Mouse (Mus musculus) CH12.LX (cell line): Measurements from ENCODE around the gene Cd320.
"Not testable (repeated sequence)": the region's sequence is repeated elsewhere in the genome, so short reads cannot be mapped to it uniquely, and the experiment has no call there.

Source experiments
- CTCF ChIP-seq, 2 experiments: IDR thresholded peaks in 1 of 2; conservative IDR thresholded peaks in 1 of 2; 2 replicates each; pipeline ENCODE4 v1.5.1; 2011 to 2012; ENCODE audit warnings: low read depth in 2 of 2, low read length in 2 of 2, improper control_type of control experiment in 1 of 2, inconsistent platforms in 1 of 2, mild to moderate bottlenecking in 1 of 2, moderate library complexity in 1 of 2
- IRF4 ChIP-seq: IDR thresholded peaks from 2 replicates; pipeline ENCODE4 v1.6.1; 2014; ENCODE audit warnings: low read depth, mild to moderate bottlenecking, inconsistent platforms, low read length, improper control_type of control experiment
- NRF1 ChIP-seq: IDR thresholded peaks from 2 replicates; pipeline ENCODE4 v1.6.1; 2014; ENCODE audit warnings: low read depth, mild to moderate bottlenecking, inconsistent platforms, low read length, improper control_type of control experiment, moderate library complexity
- POLR2A ChIP-seq: IDR thresholded peaks from 2 replicates; pipeline ENCODE4 v1.6.1; 2011; ENCODE audit warnings: low read depth, mild to moderate bottlenecking, improper control_type of control experiment, low read length
- RAD21 ChIP-seq: IDR thresholded peaks from 2 replicates; pipeline ENCODE4 v1.6.1; 2011; ENCODE audit warnings: low read depth, mild to moderate bottlenecking, low read length, improper control_type of control experiment, moderate library complexity
- UBTF ChIP-seq: IDR thresholded peaks from 2 replicates; pipeline ENCODE4 v1.6.1; 2012; ENCODE audit warnings: low read depth, mild to moderate bottlenecking, inconsistent platforms, low read length, improper control_type of control experiment, moderate library complexity
- USF1 ChIP-seq: IDR thresholded peaks from 2 replicates; pipeline ENCODE4 v1.6.1; 2014; ENCODE audit warnings: low read depth, mild to moderate bottlenecking, inconsistent platforms, low read length, improper control_type of control experiment

DNA sequence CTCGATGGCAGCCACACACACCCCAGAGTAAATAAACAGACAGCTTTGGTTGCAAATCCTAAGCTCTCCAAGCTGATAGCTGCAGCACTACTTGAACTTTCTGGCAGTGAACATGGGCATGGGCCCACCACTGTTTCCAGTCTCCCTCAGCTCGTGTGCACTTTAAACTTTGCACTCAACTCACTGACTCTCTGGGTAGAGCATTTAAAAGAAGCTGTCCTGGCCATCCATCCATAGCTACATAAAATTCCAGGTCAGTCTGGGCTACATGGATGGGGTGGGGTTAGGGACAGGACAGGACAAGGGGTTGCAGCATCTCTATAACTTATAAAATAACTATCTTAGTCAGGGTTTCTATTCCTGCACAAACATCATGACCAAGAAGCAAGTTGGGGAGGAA, 44.9 kb downstream of the Cd320 start:
- TF ChIP-seq CTCF (conservative IDR thresholded peaks at IDR 0.05 in 1 of 2, IDR thresholded peaks at IDR 0.05 in 1 of 2; ENCODE audit: low read depth in 2 of 2, low read length in 2 of 2); RAD21; POLR2A; NRF1; UBTF; USF1; IRF4: not testable (repeated sequence)
